Mouse (Mus musculus) c-Kit-positive CD71-negative TER-119-negative erythroid progenitor cells, embryonic 14.5 days (primary cell): ENCODE measurements around the gene Fbf1.

Experiments used
- DNase-seq: peaks from one replicate; pipeline ENCODE4 v3.0.0-alpha.2; 2013; ENCODE audit warnings: low read depth

Fbf1 gene

DNA sequence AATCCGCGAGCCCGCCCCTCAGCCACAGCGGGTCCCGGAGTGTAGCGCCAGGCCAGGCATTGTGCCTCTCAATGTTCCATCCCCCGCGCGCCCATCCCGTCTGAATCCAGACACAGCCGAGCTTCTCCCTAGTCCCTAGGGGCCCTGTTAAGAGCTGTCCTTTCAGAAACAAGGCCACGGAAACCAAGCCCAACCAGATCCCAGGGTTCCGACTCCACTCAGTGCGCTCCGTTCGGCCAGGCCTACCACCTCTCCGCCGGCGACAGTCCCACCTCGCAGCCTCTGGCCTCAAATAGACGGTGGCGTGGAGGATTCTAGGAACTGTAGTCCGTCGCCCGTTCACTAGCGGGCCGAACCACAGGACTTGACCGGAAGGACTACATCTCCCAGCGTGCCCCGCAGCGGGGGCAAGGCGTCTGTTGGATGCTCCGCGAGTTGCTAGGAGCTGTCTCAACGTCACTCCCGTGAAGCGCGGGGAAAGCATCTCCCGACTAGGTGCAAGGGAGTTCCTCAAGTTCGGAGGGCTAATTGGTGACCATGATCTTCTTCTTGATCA, at the start of gene Fbf1:
Gene Fbf1, minus strand, starts transcription at position 283 of the 556 bp plus-strand sequence.
- DNase-seq: peak; percentile 89

DNA sequence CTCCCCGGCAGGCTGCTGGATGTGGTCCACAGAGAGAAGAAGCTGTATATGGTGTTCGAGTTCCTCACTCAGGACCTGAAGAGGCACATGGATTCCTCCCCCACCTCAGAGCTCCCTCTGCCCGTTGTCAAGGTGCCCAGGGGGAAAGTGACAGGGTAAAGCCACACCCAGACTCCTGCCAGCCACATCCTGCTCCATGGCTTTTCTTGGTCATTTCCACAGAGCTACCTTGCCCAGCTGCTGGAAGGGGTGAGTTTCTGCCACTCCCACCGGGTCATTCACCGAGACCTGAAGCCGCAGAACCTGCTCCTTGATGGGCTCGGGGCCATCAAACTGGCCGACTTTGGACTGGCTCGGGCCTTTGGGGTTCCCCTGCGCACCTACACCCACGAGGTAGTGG, 48.6 kb upstream of the Fbf1 start:
- DNase-seq: no peak

DNA sequence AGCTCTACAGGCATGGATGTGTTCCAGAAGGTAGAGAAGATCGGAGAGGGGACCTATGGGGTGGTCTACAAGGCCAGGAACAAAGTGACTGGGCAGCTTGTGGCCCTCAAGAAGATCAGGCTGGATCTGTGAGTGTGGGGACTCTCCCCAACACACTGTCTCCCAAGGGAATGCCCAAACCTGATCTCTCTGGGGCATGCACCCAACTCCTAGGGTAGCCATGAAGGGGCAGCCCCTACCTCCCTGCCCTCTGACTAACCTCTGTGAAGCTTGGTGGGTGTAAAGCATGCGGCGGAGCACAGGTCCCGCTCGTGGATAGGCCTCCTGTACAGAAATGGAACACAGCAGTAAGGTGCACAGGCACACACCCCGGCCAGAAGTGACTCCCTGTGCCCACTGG, 48.0 kb upstream of the Fbf1 start:
- DNase-seq: no peak

DNA sequence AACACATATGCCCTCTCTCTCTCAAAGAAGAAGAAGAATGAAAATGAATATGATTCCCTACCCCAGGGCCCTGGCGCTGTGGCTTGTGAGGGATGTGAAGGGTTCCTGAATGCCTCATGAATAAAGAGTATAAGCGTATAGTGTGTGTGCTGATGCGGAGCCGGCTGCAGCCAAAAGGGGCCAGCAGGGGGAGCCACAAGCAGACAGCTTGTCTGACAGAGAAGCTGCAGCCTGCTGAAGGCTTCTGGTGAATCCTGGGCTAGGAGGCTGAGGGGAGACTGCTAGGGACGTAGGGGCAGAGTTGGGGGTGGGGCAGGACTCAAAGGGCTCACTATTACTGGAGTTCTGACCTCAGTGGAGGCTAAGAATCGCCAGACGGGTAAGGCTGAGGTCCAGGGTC, 47.2 kb upstream of the Fbf1 start:
- DNase-seq: no peak

DNA sequence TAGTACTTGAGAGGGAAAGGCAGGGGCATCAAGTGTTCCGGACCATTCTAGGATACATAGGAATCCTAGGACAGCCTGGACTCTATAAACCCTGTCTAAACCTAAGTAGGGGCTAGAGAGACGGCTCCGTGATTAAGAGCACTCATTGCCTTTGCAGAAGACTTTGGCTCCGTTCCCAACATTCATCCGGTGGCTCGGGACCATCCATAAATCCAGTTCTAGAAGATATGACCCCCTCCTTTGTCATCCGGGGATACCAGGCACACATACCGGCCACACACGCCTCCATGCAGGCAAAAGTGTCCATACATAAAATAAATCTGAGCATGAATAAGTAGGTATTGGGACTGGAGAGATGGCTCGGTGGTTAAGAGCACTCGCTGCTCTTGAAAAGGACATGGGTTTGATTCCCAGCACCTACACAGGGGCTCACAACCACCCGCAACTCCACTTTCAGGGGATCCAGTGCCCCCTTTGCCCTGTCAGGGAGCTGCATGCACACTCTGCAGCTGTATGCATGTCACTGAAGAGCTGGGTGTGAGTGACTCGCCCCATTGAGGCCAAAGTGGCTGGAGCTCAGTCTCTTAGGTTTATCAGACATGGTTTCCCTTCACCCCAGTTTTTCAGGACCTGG, 46.0 kb upstream of the Fbf1 start:
- no peak for DNase-seq

DNA sequence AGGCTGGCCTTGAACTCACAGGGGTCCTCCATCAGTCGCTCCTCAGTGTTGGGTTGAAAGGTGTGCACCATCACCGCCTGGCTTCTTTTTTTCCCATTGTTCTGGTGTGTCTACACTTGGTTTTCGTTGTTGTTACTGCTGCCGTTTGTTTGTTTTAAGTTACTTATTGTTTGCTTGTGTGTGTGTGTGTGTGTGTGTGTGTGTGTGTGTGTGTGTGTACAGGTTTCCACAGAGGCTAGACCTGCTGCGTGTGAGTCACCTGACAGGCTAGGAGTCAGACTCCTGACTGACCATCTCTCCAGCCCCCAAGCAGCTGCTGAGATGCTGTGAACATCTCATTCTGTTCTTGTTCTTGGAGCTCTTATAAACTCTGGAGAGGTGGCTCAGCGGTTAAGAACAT, 44.9 kb upstream of the Fbf1 start:
- no peak for DNase-seq

DNA sequence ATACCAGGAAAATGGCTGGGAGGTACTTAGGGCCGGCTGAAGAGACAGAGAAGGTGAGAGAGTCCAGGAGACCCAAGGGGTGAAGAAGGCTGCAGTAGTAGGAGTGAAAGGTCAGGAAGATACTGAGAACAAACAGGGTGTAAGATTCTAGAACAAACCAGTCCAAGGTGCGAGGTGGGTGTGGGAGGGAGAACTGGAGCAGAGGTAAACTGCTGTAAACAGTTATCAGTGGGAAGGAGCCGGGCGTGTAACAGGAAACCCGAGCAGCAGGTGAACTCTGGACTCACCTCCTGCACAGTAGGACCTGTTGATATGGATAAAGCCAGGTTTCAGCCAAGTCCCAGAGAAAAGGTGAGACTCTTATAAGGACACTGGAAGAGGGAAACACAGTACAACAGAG, 42.7 kb upstream of the Fbf1 start:
- DNase-seq: no peak

DNA sequence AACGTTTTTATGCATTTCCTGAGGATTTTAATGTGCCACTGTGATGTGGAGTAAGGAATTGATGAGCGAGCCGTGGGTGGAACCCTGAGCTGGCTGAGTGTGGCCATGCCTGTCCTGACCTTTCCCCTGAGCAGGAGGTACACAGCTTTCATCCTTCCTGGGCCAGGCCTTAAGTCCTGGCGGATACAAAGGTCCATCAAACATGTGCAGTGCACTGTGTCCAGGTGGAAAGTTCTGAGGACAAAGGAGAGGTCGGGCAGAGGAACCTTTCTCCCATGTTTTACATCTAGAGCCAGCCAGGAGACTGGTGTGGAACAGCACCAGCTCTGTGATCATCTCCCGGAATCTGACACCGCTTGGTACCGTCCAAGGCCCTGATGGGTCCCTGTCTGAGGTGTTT, 41.3 kb upstream of the Fbf1 start:
- DNase-seq: no peak

DNA sequence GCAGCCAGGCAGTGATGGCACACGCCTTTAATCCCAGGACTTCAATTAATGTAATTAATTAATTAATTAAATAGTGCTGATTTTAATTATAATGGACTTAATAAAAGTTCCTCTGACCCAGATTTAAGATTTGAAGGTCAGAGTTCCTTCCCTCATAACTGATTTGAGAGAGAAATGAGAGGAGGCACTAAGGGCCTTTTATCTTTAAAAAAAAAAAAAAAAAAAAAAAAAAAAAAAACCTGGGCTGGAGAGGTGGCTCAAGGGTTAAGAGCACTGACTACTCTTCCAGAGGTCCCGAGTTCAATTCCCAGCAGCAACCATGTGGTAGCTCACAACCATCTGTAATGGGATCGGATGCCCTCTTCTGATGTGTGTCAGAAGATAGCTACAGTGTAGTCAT, 40.7 kb upstream of the Fbf1 start:
- no peak for DNase-seq

DNA sequence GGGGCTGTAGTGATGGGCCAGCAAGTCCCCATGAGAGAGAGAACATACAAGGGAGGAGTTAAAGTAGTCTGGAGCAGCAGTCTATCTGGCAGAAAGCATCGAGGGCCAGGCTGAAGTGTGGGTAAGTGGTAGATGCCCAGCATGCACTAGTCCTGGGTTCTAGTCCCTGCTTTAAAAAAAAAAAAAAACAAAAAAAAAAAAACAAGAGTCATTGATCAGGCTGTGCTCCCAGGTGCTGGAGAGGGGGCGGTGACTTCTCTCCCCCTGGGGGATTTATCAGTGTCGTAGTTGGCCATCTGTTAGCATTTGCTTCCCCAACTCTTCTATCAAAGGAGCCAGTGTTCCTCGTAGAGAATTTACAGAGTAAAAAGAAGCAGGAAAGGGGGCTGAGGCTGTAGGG, 38.7 kb upstream of the Fbf1 start:
- DNase-seq: no peak

DNA sequence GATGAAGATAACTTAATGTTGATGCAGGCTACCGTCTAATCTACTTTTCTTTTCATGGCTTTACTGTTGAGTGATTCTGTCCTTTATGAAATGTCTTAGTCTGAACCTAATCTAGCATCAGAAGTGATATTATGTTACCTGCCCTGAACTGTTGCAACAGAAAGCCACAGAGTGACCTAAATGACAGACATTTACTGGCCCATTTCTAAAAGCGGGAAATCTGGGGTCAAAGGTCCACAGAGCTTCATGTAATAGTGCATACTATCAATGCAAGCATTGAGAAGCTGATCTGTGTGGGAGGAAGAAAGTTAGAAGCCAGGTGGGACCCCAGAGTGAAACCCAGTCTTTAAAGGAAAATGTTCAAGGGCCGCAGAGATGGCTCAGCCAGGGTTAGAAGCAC, 35.2 kb upstream of the Fbf1 start:
- DNase-seq: no peak

DNA sequence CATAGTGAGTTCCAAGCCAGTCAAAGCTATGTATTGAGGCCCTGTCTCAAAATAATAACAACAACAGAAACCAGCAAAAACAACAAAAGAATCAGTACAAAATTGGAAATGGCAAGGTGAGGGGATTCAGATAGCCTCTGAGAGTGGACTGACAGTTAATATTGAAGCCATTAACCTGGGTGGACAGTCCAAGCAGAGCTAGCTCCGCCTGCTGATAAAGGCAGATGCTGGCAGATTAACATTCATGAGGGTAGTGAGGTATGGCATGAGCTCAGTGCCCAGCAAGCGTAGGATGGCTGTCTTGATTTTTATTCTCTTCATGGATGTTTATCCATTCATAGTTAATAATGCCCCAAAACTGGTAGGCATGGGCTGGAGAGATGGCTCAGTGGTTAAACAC, 33.2 kb upstream of the Fbf1 start:
- no peak for DNase-seq

DNA sequence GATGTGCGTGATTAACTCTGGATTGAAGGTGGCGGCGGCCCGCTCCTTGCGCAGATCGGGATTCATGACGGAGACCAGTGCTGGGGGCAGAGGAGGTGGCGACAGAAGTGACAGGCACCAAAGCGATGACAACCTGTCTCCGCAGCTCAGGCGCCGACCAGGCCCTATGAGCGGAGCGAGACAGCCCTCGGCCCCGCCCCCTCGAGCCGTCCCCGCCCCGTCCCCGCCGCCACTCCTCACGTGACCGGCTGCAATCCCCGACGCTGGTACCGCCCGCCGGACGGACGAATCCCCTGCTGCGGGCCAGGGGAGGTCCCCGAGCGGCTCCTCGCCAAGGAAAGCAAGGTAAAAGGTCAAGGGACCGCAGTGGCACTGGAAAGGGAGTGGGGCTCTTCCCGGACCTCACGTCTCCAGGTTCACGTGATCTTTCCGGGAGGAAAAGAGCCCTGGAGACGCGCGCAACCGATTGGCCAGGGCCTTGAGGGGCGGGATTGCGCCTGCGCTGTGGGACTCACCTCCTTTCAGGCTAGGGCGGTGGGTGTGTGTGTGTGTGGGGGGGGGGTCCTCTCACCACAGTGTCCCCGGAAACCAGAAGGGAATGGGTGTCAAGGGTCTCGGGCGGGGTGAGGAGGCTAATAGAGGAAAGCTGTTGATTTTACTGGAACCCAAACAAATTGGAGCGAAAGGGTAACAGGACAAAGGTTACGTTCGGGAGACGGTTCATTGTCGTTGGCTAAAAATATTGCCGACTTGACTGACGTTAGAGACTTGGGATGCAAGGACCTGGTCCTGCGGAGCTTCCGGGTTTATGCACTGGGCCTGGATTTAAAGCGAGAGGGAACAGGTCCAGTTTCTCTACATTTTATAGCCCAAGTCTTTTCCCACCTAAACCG, 30.9 kb upstream of the Fbf1 start, which contains the start of the genes Ten1 and Acox1:
Gene Ten1, plus strand, starts transcription at position 217 of the 893 bp plus-strand sequence.
Gene Acox1, minus strand, starts transcription at position 407 of the 893 bp plus-strand sequence.
- peak; percentile 88 for DNase-seq

DNA sequence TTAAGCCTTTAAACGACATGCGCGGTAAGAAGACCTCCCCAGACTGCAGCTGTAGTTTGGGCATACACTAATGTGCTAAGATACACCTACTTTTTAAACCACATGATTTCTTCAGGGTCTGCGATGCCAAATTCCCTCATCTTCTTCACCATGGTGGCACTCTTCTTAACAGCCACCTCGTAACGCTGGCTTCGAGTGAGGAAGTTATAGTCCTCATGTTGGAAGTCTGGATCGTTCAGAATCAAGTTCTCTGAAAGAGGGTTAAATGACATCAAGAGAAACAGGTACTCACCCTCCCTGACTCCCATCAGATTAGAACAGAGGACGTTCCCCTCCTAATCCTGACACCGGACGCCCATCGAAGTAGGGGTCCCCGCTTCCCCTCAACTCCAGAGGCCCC, 30.2 kb upstream of the Fbf1 start:
- no peak for DNase-seq

DNA sequence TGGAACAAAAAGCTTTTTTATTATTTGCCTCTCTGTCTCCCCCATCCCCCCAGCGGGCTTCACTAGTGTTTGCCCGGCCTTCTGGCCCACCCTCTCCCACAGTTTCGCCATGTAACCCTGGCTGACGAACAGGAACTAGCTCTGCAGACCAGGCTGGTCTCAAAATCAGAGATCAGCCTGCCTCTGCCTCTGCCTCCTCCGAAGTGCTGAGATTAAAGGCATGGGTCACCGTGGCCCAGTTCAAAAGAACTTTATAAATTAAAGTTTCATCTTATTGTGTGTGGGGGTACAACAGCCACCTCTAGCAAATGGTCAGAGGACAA, 29.6 kb upstream of the Fbf1 start:
- no peak for DNase-seq

DNA sequence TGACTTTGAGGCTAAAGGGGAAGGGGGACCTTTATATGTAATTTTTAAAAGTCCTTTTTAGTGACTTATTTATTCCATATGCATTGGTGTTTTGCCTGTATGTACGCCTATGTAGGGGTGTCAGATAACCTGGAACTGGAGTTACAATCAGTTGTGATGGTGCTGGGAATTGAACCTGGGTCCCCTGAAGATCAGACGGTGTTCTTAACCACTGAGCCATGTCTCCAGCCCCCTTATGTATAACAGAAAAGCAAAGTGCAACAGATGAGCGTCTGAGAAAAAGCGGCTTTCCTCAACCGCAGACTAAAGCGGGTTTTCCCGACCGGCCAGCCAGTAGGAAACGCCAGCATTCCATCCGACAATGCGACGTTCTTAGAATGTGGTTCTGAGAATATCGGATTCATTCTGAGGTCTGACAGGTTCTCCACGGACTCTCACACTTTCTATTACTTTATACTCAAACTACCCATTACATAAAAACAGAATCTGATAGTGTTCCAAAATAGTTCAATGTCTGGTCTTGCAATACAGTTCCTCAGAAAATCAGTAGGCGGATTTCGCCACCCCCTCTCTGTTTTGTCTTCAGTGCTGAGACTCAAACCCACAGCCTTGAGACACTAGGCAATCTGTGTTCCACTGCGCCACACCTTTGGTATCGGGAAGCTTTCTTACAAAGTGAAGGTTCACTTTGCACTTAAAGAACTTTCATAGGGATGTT, 29.1 kb upstream of the Fbf1 start:
- no peak for DNase-seq

DNA sequence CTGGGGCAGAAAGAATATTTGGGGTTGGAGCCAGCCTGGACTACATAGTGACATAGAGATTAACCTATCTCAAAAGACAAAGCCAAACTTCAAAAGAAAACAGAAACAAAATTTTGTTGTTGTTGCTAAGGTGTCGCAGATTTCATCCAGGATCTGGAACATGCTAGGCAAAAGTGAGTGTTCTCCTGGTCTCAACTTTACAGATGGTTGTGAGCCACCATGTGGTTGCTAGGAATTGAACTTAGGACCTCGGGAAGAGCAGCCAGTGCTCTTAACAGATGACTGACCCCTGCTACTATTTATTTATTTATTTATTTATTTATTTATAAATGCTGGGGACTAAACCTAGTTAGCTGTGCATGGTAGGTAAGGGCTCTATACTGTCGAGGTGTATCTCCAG, 28.4 kb upstream of the Fbf1 start:
- no peak for DNase-seq

DNA sequence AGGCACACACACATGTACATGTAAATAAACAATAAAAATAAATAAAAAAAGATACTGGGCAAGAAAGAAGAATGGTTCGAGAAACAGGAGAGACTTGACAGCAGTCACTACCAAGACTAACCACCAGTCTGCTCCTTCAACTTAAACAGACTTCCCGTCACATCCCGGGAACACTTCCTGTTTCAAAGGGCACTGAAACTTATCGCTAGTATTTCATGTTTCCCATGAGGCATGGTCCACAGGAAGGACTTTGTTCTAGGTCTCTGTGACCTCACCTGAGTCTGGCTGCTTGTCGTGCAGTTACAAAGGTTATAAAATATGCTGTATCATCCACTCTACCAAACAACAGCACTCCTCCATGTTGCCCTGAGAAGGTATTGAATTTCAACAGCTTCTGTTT, 27.3 kb upstream of the Fbf1 start:
- DNase-seq: no peak

DNA sequence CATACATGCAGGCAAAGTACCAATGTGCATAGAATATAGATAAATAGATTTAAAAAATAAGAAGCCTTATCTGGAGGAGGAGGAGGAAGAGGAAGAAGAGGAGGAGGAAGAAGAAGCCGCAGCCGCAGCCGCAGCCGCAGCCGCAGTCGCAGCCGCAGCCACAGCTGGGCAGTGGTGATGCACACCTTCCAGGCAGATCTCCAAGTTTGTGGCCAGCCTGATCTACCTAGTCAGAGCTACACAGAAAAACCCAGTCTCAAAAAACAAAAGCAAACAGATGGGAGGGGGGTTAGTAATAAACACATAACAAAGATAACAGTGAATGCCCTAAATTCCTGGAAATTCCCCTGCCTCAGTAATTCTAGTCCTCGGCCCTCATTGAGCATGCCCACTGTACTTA, 26.7 kb upstream of the Fbf1 start:
- no peak for DNase-seq

DNA sequence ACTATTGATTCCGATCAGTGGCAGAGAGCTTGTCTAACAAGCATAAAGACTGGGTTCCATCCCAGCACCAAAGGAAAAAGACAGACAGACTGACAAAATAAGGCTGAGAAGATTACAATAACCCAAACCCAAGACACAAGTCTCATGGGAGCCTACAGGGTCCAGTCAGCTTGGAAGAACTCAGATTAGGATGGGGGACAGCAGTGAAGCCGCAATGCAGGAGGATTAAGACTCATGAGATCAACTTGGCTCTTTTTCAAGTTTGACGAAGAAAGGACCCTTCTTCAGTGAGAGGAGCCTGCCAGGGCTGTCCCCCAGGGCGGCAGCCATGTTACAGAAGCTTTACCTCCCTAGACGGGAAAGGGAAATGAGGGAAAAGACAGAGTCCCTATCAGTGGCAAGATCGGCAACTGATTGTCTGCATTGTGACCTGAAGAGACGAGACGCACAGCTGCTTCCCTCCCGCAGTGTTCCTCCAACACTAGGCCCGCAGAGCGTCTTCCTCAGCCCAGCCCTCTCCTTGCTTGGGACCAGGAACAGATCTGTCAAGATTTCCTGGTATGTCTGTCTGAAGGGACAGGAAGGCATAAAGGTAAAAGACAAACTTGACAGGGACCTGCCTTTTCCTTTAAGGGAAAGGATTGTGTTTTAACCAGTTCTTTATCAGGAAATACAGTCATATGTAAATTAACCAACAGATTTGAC, 19.4 kb upstream of the Fbf1 start:
- DNase-seq: no peak

DNA sequence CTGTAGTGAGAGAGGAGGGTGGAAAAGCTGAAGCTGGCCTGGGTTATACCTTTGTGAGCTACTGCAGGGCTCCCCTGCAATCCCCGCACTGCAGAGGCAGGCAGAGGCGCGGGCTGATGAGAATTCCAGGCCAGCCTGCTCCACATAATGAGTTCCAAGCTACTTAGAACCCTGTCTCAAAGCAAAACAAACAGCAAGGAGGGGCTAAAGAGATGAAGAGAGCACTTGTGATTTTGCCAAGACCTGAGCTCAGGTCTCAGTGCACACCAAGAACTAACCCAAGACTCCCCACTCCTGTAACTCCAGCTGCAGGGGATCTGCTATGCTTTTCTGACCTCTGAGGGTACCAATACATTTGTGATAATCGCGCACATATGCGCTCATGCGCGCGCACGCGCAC, 18.4 kb upstream of the Fbf1 start:
- no peak for DNase-seq

DNA sequence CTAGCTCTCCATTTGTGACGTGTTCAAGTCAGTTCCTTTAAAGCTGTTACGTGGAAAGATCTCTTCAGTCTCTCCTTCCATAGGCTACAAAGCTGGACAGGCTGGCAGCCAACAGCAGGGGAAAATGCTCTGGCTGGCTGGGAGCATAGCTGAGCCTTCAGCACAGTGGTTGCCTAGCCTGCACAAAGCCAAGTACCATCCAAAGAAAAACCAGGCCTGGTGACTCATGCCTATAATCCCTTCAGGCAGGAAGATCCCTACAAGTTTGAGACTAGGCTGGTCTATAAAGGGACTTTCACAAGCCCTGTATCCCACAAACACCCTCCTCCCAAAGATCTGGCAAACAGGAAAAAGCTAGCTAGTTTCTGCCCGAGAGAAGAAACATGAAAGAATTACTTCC, 17.9 kb upstream of the Fbf1 start:
- no peak for DNase-seq
